Mouse (Mus musculus) embryo, embryonic 11 days (tissue): ENCODE measurements around the gene Gas2l3.

Experiments
- DNase-seq: peaks from one replicate; pipeline ENCODE4 v3.0.0-alpha.2; 2015

Gas2l3 gene

DNA sequence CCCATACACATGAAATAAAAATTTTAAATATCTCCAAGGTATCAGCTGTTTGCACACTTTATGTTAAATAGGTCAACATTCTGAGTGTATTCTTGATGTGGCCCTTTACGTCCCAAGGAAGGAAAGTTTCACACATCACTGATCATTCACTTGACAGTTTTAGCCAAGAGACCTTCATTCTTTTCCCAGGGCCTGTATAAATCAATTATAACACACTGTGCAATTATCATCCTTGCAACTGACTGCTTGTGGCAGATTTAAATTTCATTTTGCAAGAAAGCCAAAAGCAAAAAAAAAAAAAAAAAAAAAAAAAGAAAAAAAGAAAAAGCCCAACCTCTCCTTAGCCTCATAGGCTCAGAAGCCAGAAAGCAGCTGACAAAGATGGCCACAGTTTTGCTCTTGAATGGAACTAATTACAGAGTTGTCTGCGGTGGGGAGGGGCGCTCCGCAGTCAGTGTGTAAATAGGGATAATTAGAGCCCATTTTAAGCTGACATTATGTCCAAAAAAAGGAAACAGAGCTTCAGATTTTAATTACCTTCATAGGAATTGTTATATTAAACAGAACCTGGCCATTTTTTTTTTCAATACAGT is 52.1 kb downstream of the Gas2l3 start:
- no peak for DNase-seq

GRCm38 (mm10) chr10:89386461-89386860 is 57.3 kb downstream of the Gas2l3 start:
- no peak for DNase-seq

- peak; percentile 85 for DNase-seq
These were observed 60.3 kb downstream of the Gas2l3 start for GRCm38 (mm10) chr10:89383462-89383861.

- DNase-seq, result no peak
These were observed 66.0 kb downstream of the Gas2l3 start for GRCm38 (mm10) chr10:89377750-89378149.

GRCm38 (mm10) chr10:89370051-89370450 is 73.7 kb downstream of the Gas2l3 start:
- no peak for DNase-seq

- DNase-seq, result no peak
These were observed 84.8 kb downstream of the Gas2l3 start for GRCm38 (mm10) chr10:89358933-89359332.
